8 mouse cellular contexts compared by ENCODE assay signal in the genomic region with DNA sequence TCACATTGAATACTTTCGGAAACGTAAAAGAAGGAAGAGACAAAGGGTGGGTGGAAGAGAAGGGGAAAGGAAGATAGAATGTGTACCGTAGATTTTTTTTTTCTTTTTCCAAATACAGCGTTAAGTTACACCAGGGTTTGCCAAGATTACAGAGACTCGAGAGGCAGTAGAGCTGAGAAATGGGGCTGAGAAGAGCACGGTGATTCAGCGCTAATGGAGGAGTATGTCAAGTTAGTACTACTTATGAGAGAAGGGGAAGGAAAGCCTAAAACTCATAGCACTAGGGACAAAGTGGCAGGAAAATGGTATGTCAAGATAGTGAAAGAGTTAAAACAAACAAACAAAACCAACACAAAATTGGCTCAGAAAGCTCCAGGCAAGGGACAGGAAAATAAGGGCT. TPM values are rescaled to one million over a fixed set of nuclear protein-coding genes. Genes with fewer than 3 reads are reported as not detected.
DNase-seq lines count a peak whose midpoint lies in the region; ATAC-seq and TF ChIP-seq lines count a peak whose summit lies in the region.

No protein-coding gene starts in this region.

- H3K27ac ChIP-seq in heart, embryonic 11.5 days (ENCODE audit: low read depth, low read length), result no peak overlapping the region
- H3K27ac ChIP-seq in ES-Bruce4 (ENCODE audit: insufficient read depth, low read length), result no peak overlapping the region
- H3K27ac ChIP-seq in forebrain, embryonic 10.5 days, result peak overlapping the region; percentile 91; the same call in 1 of the 2 replicates
- no peak overlapping the region for H3K27ac ChIP-seq in liver, embryonic 13.5 days

- H3K27me3 ChIP-seq in heart, embryonic 11.5 days (ENCODE audit: control insufficient read depth, insufficient read depth, low read length), result no peaks in the 10 kb centered on the region
- no peaks in the 10 kb centered on the region for H3K27me3 ChIP-seq in ES-Bruce4 (ENCODE audit: control insufficient read depth, insufficient read depth, low read length, poor library complexity, severe bottlenecking)
- H3K27me3 ChIP-seq in forebrain, embryonic 10.5 days (ENCODE audit: poor library complexity, severe bottlenecking), result no peaks in the 10 kb centered on the region
- no peaks in the 10 kb centered on the region for H3K27me3 ChIP-seq in liver, embryonic 13.5 days

- peak overlapping the region; percentile 80 for H3K4me2 ChIP-seq in heart, embryonic 11.5 days
- H3K4me2 ChIP-seq in liver, embryonic 13.5 days, result peak overlapping the region; percentile 80

- no peak for TF ChIP-seq POLR2A in ES-Bruce4 (IDR thresholded peaks at IDR 0.05; ENCODE audit: insufficient read depth, low read length)

- TF ChIP-seq CTCF in ES-Bruce4 (IDR thresholded peaks at IDR 0.05; ENCODE audit: low read depth, low read length), result no peak

- H3K9ac ChIP-seq in heart, embryonic 11.5 days (ENCODE audit: low read depth, low read length), result peak overlapping the region; percentile 31
- no peak overlapping the region for H3K9ac ChIP-seq in ES-Bruce4 (ENCODE audit: low read depth, poor library complexity, severe bottlenecking)
- peak overlapping the region; percentile 59 for H3K9ac ChIP-seq in liver, embryonic 13.5 days

- TF ChIP-seq EP300 in ES-Bruce4 (IDR thresholded peaks at IDR 0.05; ENCODE audit: insufficient read depth, low read depth, low read length), result no peak

- 16% methylated on average over 7 of the region's 7 CpGs for WGBS in heart, embryonic 11.5 days (ENCODE audit: insufficient replicate concordance)
- 23% methylated on average over 7 of the region's 7 CpGs for WGBS in forebrain, embryonic 10.5 days
- WGBS in liver, embryonic 13.5 days (ENCODE audit: insufficient replicate concordance), result 9% methylated on average over 7 of the region's 7 CpGs

- intact Hi-C loops in gastrocnemius, postnatal 36 days (cut with DNase I), result no loop called here

- H3K36me3 ChIP-seq in heart, embryonic 11.5 days (ENCODE audit: control insufficient read depth, insufficient read depth, low read length), result peaks cover 2% of the 10 kb centered on the region; the same call in 1 of the 2 replicates
- peaks cover 8% of the 10 kb centered on the region for H3K36me3 ChIP-seq in ES-Bruce4 (ENCODE audit: control insufficient read depth, insufficient read depth, low read length, poor library complexity, severe bottlenecking)
- H3K36me3 ChIP-seq in forebrain, embryonic 10.5 days (replicated peaks), result peaks cover 22% of the 10 kb centered on the region
- H3K36me3 ChIP-seq in liver, embryonic 13.5 days, result peaks cover 18% of the 10 kb centered on the region

- H3K4me1 ChIP-seq in heart, embryonic 11.5 days (ENCODE audit: control insufficient read depth, insufficient read depth, low read length), result no peaks in the 10 kb centered on the region
- no peaks in the 10 kb centered on the region for H3K4me1 ChIP-seq in ES-Bruce4 (ENCODE audit: control insufficient read depth, insufficient read depth, low read length)
- H3K4me1 ChIP-seq in forebrain, embryonic 10.5 days, result peaks cover 14% of the 10 kb centered on the region
- peaks cover 11% of the 10 kb centered on the region for H3K4me1 ChIP-seq in liver, embryonic 13.5 days (replicated peaks)

- peak overlapping the region; percentile 85 for H3K4me3 ChIP-seq in heart, embryonic 11.5 days (ENCODE audit: low read depth, low read length)
- H3K4me3 ChIP-seq in ES-Bruce4 (ENCODE audit: low read depth, low read length), result peak overlapping the region; percentile 71
- peak overlapping the region; percentile 81 for H3K4me3 ChIP-seq in forebrain, embryonic 10.5 days
- H3K4me3 ChIP-seq in liver, embryonic 13.5 days (replicated peaks), result peak overlapping the region; percentile 74

- ATAC-seq in heart, embryonic 11.5 days (replicated peaks; ENCODE audit: insufficient number of reproducible peaks, low FRiP score, low TSS enrichment), result peak; percentile 48; the same call in 1 of the 2 replicates
- peak; percentile 67 for ATAC-seq in liver, embryonic 13.5 days (ENCODE audit: low read depth)

- no peak for DNase-seq in heart, adult 11 months
- no peak for DNase-seq in forebrain, embryonic 10.5 days (ENCODE audit: extremely low spot score, low spot score)
- no peak for DNase-seq in liver, embryonic 13.5 days
- DNase-seq in ovary, adult 18-20 months (ENCODE audit: low spot score), result no peak
- DNase-seq in adipocyte (ENCODE audit: low spot score), result no peak
- DNase-seq in gastrocnemius, postnatal 36 days, result no peak

- no peaks in the 10 kb centered on the region for H3K9me3 ChIP-seq in heart, embryonic 11.5 days (replicated peaks; ENCODE audit: control insufficient read depth, low read length)
- H3K9me3 ChIP-seq in ES-Bruce4 (replicated peaks; ENCODE audit: control insufficient read depth, insufficient read depth, low read length, poor library complexity, severe bottlenecking), result peaks cover 5% of the 10 kb centered on the region; the same call in 1 of the 2 replicates
- H3K9me3 ChIP-seq in forebrain, embryonic 10.5 days, result no peaks in the 10 kb centered on the region; the same call in 1 of the 2 replicates
- H3K9me3 ChIP-seq in liver, embryonic 13.5 days (replicated peaks), result no peaks in the 10 kb centered on the region

RNA-seq across cellular contexts. Expression of a gene that starts 0.5 kb away (rescaled TPM):
- 83.5 and 85.8 TPM in 2 replicates for polyA plus RNA-seq in heart, embryonic 11.5 days (2014; fragmentation: Nextera tagmentation; extraction: Ambion mirVana)
- polyA plus RNA-seq in ES-Bruce4 (2011; ENCODE audit: insufficient read depth, insufficient read length, low read depth, missing spikeins), result 27.7 and 28.2 TPM in 2 replicates
- polyA plus RNA-seq in forebrain, embryonic 10.5 days (2016; fragmentation: Nextera tagmentation; extraction: Ambion mirVana), result 64.7 and 65.2 TPM in 2 replicates
- 48.2 and 60.5 TPM in 2 replicates for polyA plus RNA-seq in liver, embryonic 13.5 days (2015; fragmentation: Nextera tagmentation; extraction: Ambion mirVana)
- total RNA-seq in gastrocnemius, postnatal 36 days (2021), result 10 to 100 TPM; 38.6 to 40.5 TPM

RNA-seq across cellular contexts. Expression of a gene that starts 46.4 kb away (rescaled TPM):
- 2.4 and 2.9 TPM in 2 replicates for polyA plus RNA-seq in heart, embryonic 11.5 days (2014; fragmentation: Nextera tagmentation; extraction: Ambion mirVana)
- 0.38 and 0.96 TPM in 2 replicates for polyA plus RNA-seq in ES-Bruce4 (2011; ENCODE audit: insufficient read depth, insufficient read length, low read depth, missing spikeins)
- polyA plus RNA-seq in forebrain, embryonic 10.5 days (2016; fragmentation: Nextera tagmentation; extraction: Ambion mirVana), result 3.7 and 3.8 TPM in 2 replicates
- 0.13 and 0.14 TPM in 2 replicates for polyA plus RNA-seq in liver, embryonic 13.5 days (2015; fragmentation: Nextera tagmentation; extraction: Ambion mirVana)
- under 1 TPM in 1 of 2 experiments, not detected in 1; 0.10 TPM for total RNA-seq in gastrocnemius, postnatal 36 days (2021)
